Mouse (Mus musculus) heart, postnatal 36 days (tissue): Measurements from ENCODE around the gene Yipf1. TPM values are rescaled to one million over a fixed set of nuclear protein-coding genes. Genes with fewer than 3 reads are reported as not detected.

ENCODE experiments used
- DNase-seq, 2 experiments: peaks; one replicate each; pipeline ENCODE4 v3.0.0; 2021 to 2022
- intact Hi-C: fragments of 180-260 bp; cut with DNase I; formaldehyde crosslinking; loops from one replicate; pipeline ENCODE4 v1.15.1; 2025
- total RNA-seq, 2 experiments: library from RNA; stranded (reverse); gene quantifications; 2 replicates each; pipeline ENCODE4 v1.2.3; 2021

Gene Yipf1
- 10 to 100 TPM; 21.2 to 22.7 TPM for total RNA-seq

DNA sequence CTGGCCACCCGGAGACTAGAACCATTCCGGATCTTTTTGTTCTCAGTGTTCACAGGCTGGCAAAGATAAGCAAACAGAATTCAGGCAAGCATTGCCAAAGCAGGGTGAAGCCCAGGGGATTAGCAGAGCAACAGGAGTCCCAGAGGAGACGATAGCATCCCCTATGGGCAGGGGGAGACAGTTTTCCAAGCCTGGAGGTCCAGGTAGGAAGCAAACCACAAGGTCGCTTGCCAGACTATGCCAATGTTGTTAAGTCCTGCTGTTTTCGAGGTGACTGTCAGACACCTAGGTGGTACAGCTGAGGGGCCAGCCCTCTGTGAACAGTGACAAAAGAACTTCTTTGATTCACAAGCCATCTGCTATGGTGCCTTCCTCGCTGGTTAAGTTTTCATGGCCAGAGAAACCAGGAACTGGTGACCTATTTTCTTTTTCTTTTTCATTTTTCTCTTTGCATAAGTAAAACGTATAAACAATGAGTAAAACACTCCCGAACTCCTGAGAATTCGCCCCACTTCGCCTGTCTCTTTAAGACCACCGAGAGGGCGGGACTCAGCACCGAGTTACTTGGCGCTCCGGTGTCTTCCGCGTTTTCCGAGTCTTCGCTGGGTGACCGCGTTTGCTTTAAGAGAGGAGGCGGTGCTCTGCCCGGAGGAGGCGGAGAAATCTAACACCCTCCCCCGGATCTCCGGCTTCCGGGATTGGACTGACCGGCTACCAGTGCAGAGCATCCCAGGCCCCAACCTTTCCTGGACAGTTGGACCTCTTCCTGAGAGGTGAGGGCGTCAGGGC, at the start of gene Yipf1:
Yipf1 (plus strand) TSS at position 674 of the 789 bp plus-strand sequence.
- intact Hi-C loops = loop anchor here (2.0 kb wide), 2 partner anchors 61 to 135 kb away; partner anchors contain the start of genes Hspb11, Lrrc42, Tceanc2 and Tmem59
- DNase-seq = peak; percentile 89 to 91

DNA sequence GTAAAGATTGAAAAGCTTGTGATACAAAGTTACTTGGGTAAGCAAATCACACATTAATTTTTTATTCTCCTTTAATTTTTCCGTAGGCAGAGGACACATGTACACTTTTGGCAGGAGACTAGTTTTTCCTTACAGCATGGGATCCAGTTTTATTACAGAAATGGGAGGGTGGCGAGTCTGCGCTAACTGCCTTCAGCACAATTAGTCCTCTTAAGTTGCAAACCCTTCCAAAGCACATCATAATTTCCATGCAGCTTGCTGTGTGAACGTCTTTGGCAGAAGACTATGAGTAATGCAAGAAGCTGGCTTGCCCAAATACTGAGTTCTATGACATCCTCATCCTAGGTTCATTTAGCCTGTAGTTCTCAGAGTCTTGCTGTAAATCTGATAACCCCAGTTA, 40.5 kb upstream of the Yipf1 start:
- DNase-seq = no peak
- intact Hi-C loops = no loop called here

DNA sequence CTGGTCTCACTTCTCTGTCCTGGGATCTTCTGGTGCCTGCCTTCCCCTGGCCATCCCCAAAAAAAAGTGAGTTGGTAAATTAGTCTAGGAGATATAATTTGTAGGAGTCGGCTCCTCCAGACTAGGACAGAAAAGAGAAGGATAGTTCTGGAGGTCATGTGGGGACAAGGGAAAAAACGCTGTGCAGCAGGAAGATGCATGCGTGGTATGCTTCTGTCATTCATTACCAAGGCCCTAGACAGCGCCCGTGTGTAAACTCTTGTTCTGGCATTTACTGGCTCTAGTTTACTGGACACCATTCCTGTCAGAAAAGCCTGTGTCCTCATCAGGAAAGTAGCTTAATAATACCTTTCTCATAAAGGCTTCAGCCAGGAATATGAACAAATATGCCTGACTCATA, 39.7 kb upstream of the Yipf1 start:
- DNase-seq = no peak

DNA sequence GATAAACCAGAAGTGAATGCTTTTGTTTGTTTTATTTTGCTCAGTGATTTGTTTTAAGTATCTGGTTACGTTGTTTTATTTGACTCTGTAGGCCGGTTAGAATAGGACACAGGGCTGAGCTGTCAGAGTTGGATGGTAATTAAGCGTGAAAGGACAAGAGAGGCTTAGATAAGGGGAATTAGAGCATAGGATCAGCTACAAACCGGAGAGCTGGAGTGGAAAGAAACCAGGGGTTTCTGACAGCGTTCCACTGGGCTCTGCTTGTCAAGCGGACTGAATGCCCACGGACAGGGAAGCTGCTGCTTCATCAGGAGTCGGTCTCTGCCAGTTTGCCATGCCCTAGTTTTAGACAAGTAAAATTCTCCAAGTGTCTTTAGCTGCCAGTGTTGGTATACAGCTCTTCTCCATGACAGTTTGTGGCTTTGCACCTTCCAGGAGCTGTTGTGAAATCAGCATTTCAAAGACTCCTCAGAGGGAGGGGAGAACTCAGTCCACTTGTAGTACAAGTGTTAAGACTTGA, 35.9 kb upstream of the Yipf1 start:
- no peak for DNase-seq

More for the DNA sequence above, 39.7 kb upstream of the Yipf1 start:
- intact Hi-C loops = no loop called here

DNA sequence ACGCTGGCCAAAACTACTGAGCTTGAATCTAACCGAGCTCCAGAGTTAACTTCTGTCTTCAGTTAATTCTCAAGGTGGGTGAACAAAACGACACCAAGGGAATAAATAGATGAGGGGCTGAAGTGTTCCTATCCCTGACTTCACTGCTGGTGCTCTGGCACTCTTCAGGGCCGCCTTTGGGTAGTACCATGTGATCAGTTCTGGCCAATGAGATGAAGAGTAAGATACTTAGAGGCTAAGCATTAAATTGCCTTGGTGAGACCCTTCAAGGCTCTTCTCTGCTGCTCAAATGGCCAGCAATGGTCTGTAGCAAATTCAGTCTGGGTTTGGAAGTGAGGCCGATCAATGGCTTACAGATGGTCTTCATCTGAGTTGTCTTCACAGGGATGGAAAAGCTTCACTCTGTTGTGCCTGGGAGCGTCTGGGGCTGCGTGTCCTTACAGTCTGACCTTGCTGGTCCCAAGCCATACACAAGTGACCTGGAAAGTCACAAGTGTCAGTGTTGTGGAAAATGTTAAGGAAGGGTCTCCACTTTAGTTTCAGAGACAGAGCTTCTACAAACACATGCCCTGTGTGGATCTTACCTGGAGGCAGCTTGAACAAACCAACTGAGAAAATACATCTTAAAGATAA, 33.2 kb upstream of the Yipf1 start:
- intact Hi-C loops = no loop called here
- no peak for DNase-seq

More for the DNA sequence above, 35.9 kb upstream of the Yipf1 start:
- intact Hi-C loops = no loop called here

DNA sequence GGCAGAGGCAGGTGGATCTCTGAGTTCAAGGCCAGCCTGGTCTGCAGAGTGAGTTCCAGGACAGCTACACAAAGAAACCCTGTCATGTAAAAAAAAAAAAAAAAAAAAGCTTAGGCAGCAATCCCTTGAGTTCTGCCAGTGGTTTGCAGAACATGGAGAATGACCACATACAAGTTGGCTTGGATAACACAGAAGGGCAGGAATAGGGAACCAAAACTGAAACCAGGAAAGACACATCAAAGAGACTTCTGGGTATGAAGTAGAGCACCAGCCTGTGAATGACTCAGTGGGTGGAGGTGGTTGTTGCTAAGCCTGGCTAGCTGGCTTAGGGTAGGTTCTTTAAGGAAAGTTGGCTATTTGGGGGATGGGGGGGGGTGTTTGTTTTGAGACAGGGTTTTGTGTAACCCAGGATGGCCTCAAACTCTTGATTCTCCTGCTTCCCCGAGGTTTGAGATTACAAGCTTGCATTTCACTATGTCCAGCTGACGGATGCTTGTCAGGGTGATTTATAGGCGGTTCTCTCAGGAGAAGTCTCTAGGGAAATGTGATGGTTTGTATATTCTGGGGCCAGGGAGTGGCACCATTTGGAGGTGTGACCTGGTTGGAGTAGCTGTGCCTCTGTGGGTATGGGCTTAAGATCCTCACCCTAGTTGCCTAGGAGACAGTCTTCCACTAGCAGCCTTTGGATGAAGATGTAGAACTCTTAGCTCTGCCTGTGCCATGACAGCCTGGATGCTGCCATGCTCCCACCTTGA, 28.5 kb upstream of the Yipf1 start:
- intact Hi-C loops = no loop called here
- no peak for DNase-seq

DNA sequence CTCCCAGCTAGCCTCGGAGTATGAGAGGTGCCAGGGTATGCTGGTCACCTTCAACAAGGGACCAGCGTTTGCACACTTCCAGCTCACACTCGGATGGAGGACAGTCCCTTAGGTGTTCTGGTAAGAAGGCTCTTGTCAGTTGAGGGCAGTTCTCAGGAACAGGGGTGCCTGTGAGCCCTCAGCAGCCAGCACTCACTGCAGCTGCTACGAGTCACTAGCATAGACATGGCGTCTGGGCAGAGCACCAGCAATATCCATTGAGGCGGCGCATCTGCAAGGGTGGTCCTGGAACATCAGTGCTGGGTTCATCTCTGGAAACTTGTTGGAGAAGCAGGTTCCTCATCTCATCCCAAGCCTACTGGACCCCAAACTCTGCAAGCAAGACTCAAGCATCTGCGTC, 27.8 kb upstream of the Yipf1 start:
- intact Hi-C loops = no loop called here
- DNase-seq = no peak

DNA sequence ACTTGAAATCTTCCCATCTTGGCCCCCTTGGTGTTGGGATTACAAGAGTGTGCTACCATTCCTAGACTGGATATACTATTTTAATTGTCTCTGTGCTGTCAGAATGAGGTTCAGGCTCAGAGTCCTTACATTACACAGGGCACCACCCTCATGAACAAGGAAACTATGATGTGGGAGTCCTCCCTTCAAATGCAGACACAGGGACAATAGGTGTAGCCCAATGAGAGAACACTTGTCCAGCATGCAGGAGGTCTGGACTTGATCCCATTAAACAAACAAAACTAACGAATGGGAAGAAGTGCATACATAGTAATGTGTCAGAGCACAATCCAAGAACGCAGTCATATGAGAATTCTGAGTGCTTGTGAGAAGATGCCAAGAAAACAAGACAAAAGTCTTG, 26.6 kb upstream of the Yipf1 start:
- intact Hi-C loops = no loop called here
- DNase-seq = no peak

DNA sequence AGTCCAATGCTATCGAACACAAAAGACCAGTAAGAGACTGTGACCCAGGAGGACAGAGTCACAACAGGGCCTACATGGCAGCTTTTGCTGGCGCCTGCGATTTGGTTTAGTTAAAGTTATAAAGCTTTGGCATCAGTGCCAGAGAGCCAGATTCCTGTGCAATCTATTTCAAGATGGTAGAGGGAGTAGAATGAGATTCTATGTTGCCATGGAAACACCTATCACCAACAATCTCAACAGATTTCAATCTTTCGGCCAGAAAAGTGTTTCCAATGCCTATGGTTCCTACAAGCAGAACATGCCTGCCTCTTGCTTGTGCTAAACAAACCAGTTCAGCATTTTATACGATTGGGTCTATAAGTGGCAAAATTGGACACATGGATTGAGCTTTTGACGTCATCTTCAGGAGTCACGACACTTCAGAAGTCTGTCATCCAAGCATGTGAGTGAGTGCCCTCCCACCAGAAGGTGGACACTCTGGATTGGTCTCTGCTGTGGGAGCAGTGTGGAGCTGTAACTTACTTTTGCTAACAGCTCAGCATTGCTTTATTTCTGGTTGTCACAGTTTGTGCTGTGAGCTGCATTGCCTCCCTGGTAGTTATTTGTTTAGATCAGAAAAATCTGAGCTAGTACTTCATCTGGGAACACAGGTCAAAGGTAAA, 22.4 kb upstream of the Yipf1 start:
- intact Hi-C loops = no loop called here
- DNase-seq = no peak

DNA sequence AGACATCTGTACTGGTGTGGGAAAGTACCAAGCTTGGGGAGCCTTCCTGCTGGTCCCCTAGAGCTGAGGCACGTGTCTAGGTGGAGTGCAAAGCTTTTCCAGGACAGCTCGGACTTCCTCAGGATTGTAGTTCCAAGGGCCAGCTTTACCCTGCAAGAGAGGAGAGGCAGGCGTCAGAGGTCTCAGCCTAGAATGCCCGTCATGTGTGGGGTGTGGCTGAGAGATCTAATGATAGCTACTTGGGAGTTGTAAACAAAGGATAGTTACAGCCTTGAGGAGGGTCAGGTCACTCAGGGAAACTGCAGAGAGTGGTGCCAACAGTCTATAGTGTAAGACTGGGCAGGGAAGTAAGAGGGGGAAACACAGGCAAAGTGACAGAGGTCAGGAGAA, 21.9 kb upstream of the Yipf1 start:
- intact Hi-C loops = no loop called here
- DNase-seq = no peak

DNA sequence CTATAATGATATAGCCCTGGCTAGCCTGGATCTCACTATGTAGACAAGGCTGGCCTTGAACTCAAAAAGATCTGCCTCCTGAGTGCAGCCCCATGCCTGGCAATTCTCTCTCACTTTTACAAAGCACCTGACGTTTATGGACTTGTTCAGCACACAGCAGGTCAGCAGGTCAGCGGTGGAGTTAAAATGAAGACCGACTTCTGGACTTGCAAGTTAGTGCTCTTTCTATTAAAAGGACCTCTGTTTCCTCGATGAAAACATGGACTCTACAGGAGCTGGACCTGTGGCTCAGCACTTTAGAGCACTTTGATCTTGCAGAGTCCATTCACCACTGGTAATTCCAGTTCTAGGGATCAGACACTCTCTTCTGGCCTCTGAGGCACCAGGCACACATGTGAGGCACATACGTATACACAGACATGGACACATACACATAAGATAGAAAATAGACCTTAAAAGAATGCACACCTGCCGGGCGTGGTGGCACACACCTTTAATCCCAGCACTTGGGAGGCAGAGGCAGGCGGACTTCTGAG, 16.0 kb upstream of the Yipf1 start:
- DNase-seq = no peak
- intact Hi-C loops = no loop called here

DNA sequence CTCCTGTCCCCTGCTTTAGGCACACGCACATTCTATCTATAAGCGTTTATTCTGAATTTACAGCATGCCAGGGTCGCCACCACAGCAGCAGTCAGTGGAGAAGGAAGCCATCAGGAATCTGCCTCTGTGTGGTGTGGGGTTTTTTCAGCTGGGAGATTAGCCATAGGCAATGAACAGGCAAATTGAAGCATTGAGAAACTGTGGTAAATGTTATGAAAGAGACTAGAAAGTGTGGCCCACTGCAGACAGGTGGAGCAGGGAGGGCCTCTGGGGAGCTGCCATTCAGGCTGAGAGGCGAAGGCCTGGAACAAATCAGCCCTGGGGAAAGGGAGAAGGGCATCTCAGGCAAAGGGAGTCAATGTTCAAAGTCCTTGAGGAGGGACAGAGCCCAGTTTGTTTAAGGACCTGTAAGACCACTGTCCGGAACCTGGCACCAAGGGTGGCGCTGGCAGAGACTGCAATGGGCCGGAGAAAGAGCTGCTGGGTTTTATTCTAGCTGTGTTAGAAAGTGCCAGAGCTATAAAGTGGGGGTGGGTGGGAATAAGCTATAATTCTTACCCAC, 14.3 kb upstream of the Yipf1 start:
- DNase-seq = no peak
- intact Hi-C loops = no loop called here

DNA sequence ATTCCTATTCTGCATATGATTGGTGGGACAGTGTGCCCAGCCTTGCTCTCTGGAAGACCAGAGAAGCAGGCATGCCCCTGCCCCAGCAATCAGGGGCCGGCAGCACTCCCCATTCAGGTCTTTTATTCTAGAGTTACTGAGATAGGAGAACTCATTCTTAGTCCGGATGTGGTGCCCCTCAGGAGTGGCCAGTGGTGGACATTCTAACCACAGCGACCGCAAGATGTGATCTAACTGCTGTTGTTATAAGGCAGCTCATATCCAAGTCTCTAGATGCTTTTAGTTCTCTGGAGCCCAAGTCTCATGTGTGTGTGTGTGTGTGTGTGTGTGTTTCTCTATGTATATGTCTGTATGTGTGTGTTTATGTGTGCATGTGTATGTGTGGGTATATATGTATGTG, 13.8 kb upstream of the Yipf1 start:
- intact Hi-C loops = no loop called here
- no peak for DNase-seq

DNA sequence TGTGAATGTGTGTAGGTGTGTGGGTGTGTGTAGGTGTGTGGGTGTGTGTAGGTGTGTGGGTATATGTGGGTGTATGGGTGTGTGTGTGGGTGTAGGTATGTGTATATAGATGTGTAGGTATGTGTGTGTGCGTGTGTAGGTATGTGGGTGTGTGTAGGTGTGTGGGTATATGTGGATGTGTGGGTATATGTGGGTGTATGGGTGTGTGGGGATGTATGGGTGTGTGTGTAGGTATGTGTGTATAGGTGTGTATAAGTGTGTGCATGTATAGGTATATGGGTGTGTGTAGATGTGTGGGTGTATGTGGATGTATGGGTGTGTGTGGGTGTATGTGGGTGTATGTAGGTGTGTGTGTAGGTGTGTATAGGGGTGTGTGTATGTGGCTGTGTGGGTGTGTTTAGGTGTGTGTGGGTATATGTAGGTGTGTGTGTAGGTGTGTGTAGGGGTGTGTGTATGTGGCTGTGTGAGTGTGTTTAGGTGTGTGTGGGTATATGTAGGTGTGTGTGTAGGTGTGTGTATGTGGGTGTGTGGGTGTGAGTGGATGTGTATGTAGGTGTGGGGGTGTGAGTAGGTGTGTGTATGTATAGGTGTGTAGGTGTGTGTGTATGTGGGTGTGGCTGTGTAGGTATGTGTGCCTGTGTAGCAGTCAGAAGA, 13.1 kb upstream of the Yipf1 start:
- intact Hi-C loops = no loop called here
- DNase-seq = no peak

DNA sequence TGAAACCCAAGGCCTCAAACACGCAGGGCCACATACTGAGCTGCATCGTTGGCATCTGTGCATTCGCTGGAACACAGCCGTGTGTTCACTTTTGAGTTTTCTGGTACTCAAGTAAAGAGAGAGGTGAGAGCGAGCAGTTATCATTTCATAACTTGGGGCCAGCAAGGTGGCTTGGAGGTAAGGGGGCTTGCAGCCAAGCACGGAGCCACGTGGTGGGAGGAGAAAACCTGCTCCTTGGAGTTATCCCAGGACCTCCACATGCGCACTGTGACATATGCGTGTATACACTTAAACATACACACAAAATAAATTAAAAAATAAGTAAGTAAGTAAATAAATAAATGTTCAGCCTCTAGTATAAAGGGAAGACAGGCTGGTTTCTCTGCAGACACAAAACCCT, 11.9 kb upstream of the Yipf1 start:
- intact Hi-C loops = no loop called here
- DNase-seq = no peak

DNA sequence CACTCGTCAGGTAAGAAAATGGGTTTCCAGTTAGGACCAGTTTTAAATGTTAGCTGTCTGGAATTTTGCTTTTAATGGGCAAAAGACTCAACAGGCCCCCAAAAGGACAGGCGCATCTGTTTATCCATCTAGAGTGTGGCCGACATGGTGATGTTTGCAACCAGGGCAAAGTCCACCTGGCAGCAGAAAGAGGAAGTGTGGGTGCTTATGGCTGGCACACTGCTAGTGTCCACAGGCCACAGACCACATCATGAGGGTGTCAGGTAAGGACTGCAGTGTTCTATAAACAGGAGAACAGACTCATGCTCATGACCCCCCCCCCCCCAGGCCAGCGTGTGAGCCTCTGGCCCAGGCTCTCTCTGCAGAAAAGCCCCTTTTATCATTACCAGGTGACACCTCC, 11.3 kb upstream of the Yipf1 start:
- DNase-seq = no peak
- intact Hi-C loops = no loop called here

DNA sequence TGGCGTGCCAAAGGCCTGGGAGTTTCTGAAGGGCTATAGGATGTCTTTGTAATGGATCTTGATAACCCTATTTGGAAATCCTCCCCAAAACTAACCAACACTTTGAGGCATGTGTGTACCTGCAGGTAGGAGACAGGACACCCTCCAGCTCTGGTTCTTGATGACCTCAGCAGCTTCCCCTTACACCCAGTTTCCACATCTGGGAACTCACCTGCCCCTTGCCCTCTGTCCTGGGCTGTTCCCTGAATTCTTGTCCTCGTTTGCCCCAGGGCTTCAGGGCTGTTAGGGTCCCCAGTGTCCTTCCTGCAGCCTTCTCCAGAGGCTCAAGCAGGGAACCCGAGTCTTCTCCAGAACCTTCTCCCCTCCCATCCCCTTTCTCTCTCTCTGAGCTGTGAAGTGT, 10.6 kb upstream of the Yipf1 start:
- no peak for DNase-seq
- intact Hi-C loops = no loop called here

DNA sequence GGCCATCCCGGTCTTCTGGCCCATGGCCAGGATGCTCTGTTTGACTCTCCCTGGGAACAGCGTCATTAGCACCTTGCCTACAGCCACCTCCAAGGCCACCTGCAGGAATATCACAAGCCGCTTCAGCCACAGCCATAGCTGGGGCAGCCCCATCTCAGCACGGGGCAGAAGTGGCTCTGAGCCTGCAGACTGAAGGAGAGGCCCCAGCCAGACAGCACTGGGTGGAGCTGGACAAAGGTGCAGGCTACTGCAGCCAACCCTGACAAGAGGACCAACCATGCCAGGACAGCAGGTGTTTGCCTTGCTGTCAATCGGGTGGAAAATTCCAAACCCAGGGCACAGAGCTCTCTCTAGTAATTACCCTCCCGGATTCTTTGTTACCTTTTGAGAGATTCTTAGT, 7.2 kb upstream of the Yipf1 start, which contains the start of gene Dio1:
Dio1 (minus strand) TSS at position 204 of the 400 bp plus-strand sequence.
- intact Hi-C loops = no loop called here
- DNase-seq = no peak

DNA sequence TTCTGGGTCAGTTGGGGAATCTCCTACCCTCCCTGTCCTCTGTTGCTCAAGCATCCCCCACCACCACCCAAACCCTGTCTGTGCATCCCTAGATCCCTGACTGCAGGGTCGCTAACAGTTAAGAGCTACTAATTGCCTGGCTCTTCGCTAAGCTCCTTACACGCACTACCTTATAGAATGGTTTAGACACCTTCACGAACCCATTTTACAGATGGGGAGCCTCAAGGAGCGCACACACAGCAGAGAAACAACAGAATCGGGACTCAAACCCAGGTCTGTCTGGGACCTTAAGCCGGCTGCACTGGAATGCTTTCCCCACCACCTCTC, 279 bp downstream of the Yipf1 start:
- intact Hi-C loops = loop anchor here (2.0 kb wide), 1 partner anchor 136 kb away; the partner anchor contains the start of genes Tceanc2 and Tmem59
- DNase-seq = no peak

DNA sequence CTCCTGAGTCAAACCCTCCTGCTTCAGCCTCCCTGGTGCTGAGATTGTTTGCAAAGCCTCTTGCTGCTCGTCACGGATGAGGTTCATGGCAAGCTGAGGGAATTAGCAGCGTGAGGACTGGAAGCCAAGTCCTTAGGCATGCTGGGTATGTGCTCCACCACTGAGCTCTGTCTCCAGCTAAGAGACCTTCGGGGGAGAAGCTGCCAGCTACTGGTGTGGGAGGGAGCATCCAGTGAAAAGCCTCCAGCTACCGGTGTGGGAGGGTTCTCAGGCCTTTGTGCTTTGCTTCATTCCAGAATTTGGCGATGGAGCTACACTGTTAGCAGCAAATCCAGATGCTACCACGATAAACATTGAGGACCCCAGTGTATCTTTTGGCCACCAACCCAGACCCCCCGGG, 4.5 kb downstream of the Yipf1 start:
- intact Hi-C loops = no loop called here

More for the DNA sequence above, 4.5 kb downstream of the Yipf1 start:
- DNase-seq = no peak
